Mouse (Mus musculus) megakaryocyte, adult 5-6 weeks (primary cell): ENCODE measurements around the gene Prkcb. TPM values are rescaled to one million over a fixed set of nuclear protein-coding genes. Genes with fewer than 3 reads are reported as not detected.

ENCODE experiments used
- ATAC-seq: 2 replicates; pipeline ENCODE4 v1.8.0; 2016; ENCODE audit warnings: mild to moderate bottlenecking, inconsistent platforms; ENCODE audit not compliant: poor library complexity, severe bottlenecking
- total RNA-seq, 2 experiments: library from RNA; stranded (forward) in 1 of 2; stranded (reverse) in 1 of 2; fragments of 153-499, 151-499 nt in 1 of 2; fragments of 221-1000, 200-1000 nt in 1 of 2; gene quantifications; 2 replicates each; pipeline versions ENCODE4 v1.2.3 to v1.2.4; 2015 to 2017

Gene Prkcb
- total RNA-seq, 2 experiments from 2014 or later = 85.9 to 135 TPM

DNA sequence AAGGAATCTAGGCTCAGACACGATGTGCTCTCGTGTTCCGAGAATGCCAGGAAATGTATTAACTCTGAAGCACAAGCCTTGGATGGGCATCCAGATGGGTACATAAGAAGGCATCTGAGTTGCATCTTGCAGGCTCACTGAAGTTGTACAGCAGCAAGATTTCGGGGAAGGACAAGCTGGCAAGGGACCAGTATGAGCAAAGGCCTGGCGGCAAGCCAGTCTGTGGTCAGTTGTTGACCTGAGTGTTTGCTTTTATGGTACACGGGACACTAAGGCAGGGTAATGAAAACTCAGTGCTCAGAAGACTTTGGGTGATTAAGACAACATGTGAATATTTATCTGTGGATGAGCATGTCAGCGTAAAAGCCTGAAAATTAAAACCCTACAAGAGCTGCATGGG lies 69.3 kb downstream of the Prkcb start:
- ATAC-seq = no peak

DNA sequence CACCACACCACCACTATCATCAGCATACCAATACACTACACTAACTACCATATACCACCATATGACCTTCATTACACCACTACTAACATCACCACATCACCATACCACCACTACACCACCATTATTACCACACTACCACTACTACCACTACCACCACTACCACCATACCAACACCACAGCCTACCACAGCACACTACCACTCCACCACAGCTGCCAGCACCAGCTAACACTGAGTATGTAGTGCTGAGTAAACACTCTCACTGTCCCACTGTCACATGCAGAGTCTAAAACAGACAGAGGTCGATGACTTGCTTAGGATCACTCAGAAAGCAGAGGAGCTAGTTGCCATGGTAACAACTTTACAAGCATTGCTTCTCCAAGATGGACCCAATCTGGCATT lies 78.1 kb downstream of the Prkcb start:
- ATAC-seq = no peak

DNA sequence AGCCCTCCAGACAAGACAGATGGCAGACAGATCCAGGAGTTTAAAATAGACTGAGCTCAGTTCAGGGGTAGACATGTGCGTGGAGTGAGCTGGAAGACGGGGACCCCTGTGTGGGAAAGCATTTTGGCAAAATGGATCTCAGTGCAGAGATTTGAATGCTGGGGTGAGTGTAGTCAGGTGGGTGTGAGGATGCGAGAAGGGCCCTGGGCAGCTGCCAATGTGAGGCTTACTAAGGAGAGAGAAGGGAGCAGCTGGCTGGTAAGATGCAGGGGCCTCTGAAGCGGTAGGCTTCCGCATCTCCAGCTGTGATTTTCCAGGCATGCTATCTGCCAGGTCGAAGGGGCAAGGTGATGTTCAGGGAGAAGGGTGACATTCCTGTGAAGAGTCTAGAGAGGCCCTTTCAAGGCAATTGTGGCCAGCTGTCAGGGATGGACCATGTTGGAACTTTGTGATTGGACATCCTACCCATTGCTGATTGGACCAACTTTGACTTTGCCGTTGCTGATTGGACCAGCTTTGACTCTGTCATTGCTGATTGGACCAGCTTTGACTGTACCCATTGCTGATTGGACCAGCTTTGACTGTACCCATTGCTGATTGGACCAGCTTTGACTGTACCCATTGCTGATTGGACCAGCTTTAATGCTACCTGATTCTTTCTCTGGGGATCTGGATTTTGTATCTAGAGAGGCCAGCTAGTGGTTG lies 78.9 kb downstream of the Prkcb start:
- ATAC-seq = no peak; the same call in 1 of the 2 replicates

DNA sequence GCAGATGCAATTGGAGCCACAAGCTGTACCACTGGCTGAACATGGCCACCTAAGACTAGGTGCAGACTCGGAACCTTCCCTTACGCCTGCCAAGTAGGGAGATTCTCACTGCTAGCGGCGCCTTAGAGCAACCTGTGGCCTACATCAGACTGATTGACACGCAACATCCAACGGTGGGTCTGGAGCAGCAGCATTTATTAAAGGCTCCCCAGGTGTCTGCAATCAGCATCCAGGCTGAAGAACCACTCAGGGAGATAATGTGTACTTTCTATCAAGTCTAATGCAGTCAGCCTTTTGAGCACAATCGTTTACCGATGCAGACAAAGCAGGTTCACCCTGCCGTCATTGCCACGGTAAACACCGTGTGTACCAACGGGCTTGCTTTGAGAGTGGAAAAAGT lies 81.9 kb downstream of the Prkcb start:
- ATAC-seq = no peak

DNA sequence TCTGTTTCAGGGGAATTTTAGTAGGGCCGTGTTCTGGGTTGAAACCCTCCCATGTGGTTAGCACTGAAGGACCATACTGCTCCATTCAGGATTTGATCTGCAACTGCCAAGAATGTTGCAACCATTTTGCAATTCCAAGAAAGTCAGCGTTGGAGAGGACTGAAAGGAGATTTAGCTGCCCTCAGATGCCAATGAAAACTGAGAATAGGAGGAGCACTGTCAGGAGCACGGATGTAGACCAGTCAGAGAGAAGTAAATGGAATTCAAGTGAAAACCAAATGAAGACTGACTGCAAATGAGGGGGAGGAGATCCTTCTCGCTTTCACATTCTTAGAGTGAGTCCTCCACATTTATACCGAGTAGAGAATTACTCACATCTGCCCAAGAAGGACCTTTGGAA lies 83.4 kb downstream of the Prkcb start:
- no peak for ATAC-seq

DNA sequence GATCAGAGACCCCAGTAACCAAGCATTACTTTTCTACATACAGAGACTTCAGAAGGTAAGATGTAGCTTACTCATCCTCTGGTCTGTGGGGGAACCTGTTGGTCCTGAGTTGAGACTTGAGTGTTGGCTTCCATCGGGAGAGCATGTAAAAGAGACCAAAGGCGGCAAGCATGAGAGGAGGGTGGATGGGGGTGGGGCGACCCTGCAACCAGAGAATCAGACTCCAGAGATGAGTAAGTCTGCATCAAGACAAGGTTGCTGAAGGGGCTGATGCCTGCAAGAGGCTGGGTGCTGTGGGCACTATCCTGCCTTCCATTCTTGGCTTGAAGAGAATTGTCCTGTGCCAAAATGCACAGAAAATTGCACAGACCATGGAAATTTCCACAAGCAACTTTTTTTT lies 83.8 kb downstream of the Prkcb start:
- ATAC-seq = no peak

DNA sequence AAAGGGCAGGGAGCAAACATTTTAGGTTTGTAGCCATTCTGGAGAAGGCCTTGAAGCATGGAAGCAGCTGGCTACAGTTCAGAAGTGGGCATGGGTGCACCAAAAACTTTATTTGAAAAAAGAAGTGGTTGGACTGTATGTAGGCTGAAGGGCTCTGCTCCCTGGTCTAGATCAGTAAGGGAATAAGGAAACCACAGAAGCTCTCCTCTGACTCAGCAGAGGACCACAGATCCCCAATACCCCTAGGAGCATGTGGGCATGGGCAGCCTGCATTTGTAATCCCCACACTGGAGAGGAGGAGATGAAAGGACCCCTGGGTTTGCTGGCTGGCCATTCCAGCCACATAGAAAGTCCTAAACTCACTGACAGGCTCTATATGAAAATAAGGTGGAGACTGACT lies 88.3 kb downstream of the Prkcb start:
- no peak for ATAC-seq

DNA sequence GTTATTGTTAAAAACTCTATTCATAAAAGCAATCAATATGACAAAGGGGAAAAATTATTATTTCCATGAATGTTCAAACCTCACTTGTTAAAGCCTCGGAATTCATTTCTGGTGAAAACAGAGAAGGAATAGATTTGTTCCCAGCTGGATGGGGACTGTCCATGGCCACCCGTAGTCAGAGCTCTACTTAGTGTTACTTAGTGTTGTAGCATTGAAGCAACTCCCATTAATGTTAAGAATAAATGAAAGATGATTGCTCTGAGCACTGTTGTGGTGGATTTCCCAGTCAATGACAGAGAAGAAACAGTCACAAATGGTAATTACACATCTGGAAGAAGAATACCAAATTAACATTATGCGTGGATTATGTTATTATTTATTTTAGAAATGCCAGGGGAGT lies 89.4 kb downstream of the Prkcb start:
- ATAC-seq = no peak

DNA sequence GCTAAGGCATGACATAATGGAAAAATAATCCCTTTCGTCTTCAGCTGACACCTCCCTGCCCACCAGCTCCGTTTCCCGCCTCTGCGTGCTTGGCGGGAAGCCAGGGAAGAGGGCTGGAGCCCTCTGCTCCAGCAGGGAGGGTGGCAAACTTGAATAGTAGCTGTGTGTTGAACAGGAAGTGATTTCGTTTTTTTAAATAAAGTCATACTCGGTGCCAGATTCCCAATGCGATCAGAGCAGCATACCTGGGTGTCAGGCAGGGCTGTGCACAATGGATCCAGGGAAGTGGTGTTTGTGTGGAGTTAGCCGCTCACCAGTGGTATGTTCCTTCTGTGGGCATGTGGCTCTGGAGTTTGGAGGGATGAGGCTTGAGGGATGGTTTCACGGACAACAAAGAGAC lies 89.9 kb downstream of the Prkcb start:
- no peak for ATAC-seq

DNA sequence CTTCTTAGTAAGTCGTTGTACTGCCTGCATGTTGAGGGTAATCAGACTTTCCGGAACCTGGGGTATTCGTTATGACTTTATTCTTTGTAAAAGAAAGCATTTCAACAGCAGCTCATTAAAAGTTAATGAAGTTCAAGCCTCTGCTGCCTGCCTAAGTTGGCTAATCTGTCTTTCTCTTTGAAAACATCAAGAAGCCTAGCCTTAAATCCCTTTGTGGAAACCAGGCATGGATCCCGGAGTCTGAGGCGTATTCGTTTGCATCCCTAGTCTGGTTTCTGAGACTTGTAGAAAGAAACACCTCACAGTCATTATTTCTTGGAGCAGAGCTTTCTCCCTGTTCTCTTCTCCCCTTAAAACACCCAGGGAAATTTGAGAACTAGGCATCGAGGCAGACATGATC lies 90.7 kb downstream of the Prkcb start:
- ATAC-seq = no peak

DNA sequence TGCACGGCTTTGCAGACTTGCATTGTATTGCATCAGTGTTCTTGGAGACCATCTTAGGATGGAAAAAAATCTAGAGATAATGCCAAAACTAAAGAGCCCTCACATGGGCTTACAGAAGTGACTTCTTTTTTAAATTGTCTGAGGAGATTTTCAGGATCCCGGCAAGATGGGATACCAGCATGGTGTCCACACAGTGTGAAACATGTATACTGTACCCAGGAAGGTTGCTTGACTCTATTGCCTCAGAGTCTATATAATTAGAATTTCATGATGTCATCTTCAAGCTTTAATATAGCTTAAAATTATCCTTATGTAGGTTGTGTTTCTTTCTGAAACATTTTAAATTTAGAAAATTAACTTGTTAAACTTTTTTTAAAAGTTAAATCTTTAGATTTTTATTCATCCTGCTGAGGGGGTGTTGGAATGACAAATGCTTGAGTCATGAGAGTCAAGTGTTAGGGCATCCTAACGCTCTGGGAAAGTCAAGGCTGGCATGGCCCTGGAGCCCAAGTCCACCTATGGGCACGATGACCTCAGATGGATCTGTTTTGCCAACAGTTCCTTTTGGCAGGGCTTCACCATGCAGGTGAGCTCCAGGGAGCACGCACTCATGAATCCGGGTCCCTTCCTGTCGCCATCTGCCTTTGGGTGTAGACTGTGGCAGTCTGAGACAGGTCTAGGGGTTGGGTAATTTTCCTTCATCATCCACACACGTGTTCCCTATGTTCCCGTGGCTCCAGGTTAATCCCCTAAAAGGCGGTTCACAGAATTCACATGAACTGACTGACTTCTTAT lies 92.0 kb downstream of the Prkcb start:
- no peak for ATAC-seq

DNA sequence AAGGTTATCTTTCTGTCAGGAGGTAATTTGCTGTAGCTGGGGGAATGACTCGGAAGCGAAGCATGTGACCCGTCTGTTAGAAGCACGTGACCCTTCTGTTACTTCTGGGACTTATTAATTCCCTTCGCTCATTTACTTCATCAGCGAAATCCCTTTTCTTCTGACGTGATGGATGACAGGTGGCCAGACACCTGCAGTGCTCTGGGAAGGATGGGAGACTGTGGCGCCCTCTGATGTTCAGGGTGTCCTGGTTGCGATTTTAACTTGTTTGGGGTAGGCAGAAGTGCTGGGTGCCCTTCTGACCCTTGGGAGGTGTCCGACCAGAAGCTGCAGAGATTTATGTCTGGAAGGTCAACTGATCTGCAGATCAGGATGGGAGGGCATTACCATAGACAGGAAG lies 93.0 kb downstream of the Prkcb start:
- ATAC-seq = no peak

DNA sequence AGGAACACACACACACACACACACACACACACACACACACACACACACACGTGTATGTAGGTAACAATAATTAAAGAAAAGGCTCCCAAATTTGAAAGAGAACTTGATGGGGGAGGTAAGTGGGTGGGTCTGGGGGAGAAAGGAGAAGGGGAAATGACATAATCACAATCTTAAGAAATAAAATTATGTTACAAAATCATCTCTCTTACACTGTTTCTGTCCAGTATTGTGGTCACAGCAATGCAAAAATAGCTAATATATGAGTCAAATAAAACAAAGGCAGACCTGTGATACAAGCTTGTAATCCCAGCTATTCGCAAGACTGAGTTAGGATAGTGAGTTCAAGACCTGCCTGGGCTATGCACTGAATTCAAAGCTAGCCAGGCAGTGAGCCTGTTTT lies 94.7 kb downstream of the Prkcb start:
- ATAC-seq = peak; percentile 78

DNA sequence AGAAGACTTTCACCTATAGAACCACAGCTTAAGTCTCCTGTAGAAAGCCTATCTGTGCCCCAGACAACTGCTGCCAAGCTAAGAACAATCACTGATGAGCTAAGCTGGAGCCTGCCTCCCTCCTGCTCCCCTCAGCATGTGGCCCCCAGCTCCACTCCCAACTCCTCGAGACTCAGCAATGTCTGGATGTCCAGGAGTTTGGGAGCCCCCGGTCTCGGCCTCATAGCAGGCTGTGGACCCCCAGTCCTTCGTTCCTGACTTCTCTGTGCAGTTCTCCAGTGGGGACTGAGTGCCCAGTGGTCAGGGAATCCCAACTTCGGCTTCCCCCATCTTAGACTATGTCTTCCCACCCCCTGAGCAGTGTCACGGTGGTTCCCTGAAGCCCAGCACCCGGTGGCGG lies 96.3 kb downstream of the Prkcb start:
- no peak for ATAC-seq

DNA sequence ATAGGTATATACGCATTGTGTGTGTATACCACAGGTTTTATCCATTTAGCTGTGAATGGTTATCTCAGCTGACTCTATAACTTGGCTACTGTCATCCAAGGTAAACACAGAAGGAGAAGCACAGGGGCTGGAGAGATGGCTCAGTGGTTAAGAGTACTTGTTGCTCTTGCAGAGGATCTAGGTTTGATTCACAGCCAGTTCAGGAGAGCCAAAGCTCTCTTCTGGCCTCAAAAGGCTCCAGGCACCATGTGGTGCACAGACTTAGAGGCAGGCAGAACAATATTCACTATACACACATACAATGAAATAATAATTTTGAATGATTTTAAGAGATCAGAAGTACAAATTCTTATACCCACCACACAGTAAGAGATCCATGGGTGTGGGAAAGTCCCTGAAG lies 98.0 kb downstream of the Prkcb start:
- ATAC-seq = no peak

DNA sequence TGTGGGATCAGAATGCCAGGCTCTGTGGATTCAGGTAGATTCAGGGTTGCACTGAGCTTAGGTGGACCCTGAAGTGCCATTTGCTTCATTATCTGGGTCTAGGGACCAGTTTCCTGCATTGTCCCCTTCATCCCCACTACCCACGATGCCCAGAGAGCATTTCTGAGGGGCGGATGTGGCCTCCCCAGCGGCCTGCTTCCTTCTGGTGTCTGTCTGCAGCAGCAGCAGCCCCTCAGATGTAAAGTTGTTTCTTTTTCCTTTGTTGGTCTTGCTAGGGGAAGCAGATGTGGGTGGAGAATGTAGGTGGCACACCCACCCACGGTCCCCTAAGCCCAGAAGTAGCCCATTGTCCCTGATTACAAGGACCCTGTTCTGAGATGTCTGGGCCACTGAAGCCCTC lies 99.3 kb downstream of the Prkcb start:
- ATAC-seq = no peak

DNA sequence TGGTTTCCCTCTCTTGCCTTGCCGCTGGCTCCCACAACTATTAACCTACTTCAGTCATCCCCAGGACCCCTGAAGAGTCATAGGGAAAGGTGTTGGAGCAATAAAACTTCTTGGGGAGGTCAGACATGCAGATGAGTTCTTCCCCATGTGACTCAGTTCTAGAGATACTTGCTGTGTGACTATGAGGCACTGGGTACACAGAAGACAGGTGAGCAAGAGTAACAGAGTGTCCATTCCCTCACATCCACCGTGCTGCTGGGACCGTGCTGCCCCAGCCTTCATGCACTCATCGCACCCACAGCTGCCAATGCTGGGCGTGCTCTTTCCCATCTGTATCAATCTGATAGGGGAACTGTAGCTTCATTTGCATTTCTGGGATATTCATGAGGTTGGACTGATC lies 100.3 kb downstream of the Prkcb start:
- no peak for ATAC-seq

DNA sequence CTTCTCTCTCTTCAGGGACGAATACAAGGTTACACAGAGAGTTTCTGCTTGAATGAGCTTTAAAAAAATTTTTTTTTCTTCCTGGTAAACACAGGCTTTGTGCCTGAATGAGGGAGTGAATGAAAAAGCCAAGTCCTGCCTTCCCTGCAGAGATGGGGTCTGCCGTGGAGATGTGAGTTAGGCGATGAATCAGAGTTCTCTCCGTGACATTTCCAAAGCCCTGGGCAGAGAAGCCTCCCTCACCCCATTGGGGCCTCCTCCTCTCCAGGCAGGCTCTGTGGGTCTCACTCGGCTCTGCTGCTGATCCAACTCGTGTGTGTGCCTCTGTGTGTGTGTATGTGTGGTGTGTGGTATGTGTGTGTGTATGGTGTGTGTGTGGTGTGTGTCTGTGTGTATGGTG lies 101.1 kb downstream of the Prkcb start:
- ATAC-seq = no peak

DNA sequence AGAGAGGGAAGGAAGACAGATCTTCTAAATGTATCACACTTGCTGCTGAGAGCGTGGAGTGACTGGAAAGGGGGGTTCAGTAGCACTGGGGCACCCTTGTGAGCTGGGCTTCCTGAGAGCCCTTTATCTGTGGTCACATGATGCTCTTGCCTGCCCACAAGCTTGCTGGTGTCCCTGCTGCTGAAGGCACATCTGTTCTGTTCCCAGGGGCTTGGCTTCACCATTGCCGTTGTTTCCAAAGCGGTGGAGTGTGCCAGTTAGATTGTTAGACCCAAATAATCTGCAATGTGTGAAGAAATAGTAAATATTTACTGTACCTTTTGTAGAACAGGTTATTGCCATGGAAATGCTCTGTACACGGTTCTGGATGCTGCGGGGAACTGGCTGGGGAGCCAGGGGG lies 101.6 kb downstream of the Prkcb start:
- ATAC-seq = peak; percentile 67

DNA sequence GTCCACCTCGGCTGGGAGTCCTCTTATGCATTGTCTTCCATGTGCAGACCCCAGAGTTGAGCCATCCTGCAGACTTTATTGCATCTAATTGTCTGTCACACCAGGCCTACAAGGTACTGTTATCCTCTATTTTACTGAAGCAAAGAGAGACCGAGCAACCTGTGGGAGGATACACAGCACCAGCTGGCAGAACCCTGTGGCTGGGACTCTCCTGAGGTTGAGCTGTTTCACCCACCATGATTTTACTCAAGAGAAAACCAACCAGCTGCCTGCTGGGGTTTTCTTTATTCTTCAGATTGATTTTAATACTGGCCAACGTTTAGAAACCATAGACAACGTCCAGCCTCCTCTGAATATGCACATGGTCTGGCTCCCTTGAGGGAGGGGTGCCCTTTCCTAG lies 102.1 kb downstream of the Prkcb start:
- ATAC-seq = no peak

DNA sequence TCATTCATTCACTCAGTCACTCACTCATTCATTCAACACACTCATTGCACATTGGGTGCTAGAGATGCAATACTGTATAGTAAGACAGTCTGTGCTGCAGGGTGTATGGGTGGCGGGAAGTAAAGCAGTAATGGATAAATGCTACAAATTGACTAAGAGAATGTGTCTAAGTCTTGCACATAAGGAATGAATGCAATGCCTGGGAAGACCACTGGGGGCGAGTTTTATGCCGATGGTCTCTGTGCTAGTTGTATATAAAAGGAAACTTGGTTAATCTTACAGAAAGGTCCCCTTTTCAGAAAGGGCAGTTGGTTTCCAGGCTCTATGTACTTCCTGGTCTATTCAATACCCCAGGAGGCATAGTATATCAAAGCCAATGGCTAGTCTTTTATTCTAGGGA lies 102.8 kb downstream of the Prkcb start:
- ATAC-seq = no peak

DNA sequence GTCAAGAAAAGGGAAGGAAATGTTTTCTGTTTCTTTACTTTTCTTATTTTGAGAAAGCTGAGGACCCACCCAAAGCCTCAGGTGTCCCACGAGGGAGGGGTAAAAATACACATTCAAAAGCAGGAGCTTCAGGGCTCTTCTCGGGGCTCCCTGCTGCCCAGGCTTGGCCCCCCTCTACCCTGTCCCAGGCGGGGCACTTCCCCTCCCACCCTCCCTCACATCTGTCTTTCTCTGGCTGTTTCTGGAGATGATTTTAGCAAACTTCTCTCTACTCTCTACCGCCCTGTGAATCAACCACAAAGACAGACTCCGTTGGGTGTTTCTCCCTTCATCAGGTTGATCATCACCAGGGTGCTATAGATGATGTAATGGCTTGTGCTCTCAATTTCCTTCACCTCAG lies 105.4 kb downstream of the Prkcb start:
- ATAC-seq = peak; percentile 7; the same call in 1 of the 2 replicates
